Mouse (Mus musculus) adrenal gland, postnatal 10 days (tissue): ENCODE data around the gene Foxp3. TPM values are rescaled to one million over a fixed set of nuclear protein-coding genes. Genes with fewer than 3 reads are reported as not detected.

Experiments used
- DNase-seq: peaks from one replicate; pipeline ENCODE4 v3.0.0; 2021; ENCODE audit warnings: mixed read lengths
- total RNA-seq, 2 experiments: library from RNA; stranded (reverse); gene quantifications; 2 replicates each; pipeline ENCODE4 v1.2.3; 2021

The Foxp3 gene
- total RNA-seq, 2 experiments from 2014 or later = 0.30 to 0.45 TPM

DNA sequence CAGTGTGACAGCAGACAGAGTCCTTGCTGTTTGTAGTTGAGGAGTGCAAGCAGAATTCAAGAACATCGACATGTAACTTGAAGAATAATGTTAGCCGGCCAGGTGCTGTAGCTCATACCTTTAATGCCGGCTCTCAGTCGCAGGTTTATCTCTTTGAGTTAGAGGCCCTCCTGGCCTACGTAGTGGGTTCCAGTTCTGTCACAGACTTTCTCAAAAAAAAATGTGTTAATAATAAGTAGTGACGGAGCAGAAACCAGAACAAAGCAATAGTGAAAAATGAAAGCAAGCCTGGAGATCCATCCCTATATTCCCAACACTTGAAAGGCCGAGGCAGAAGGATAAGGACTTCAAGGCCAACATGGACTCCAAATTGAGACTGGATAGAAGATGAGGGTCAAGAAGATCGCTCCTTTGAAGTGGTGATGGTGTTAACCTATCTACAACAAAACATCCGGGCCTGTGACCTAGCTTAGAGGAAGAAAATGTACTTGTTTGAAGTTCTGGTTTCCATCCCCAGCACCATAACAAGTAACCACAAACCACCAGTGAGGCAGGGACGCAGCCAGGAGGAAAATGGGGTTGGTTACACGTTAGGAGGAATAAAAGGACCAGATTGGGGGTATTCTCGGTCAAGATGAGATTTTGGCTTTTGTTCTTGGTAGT lies 44.6 kb downstream of the Foxp3 start:
- DNase-seq = no peak

DNA sequence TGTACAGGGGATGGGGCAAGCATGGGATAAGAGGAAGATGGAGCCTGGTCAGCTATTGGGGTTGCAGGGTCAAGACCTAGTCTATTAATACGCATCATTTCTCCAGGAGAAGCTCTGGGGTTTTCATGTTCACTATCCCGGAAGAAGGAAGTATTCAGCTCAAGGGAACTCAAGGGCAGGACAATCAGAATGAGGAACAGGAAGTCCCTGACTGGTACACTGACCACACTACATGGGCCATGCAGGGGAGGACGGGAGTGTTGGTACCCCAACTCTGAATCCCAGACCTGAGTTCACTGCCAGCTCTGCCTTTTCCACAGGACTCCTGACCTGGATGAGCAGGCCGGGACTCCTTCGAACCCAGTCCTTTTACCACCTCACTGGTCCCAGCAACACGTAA lies 59.1 kb downstream of the Foxp3 start:
- no peak for DNase-seq

DNA sequence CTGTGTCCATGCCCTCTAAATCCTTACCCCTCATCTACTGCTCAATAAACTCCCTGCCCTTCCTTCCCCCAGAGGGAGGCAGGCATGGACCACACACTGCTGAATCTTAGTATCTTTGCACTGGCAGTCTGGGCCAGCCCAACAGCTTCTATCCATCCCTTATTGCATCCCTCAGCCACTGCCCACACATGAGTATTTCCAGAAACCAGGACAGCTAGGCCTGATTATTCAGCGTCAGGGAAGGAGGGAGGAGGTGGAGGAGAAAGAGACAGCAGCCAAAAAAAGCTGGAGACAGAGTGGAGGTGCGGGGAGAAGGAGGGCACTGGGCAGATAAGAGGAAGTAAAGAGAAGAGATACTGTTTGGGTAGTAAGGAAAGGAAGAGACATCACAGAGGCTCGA lies 61.7 kb downstream of the Foxp3 start:
- DNase-seq = no peak

DNA sequence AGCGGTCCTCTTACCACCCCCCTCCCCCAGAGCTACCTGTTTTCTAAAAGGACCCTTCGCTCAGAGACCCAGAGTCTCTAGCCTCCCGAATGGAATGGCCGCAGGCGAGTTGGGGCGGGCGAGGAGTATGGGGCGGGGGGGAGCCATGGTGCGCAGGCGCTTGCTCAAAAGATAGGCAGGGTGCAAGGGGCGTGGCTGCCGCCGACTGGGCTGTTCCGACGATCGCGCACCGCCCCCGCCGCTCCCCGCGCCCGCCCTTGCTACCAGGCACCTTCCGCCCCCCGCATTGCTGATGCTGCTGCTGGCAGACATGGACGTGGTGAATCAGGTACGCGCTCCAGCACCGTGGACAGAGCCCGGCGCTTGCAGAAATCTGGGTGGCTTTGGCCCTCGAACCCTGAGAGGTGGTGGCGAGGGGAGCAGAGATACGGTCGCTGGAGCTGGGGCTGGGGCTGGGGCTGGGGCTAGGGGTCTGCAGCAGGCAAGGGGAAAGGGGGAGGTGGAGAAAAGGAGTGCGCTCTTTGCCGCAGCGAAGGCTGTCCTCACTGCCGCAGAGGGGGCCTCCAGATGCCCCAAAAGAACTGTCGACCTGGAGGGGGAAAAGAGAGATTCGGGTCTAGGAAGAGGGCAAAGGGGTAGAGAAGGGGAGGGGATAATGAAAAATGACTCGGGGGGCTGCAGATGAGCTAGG lies 65.1 kb downstream of the Foxp3 start, which contains the start of gene Syp:
Gene Syp (plus strand): TSS at position 71 of the 691 bp plus-strand sequence.
- peak; percentile 90 for DNase-seq

DNA sequence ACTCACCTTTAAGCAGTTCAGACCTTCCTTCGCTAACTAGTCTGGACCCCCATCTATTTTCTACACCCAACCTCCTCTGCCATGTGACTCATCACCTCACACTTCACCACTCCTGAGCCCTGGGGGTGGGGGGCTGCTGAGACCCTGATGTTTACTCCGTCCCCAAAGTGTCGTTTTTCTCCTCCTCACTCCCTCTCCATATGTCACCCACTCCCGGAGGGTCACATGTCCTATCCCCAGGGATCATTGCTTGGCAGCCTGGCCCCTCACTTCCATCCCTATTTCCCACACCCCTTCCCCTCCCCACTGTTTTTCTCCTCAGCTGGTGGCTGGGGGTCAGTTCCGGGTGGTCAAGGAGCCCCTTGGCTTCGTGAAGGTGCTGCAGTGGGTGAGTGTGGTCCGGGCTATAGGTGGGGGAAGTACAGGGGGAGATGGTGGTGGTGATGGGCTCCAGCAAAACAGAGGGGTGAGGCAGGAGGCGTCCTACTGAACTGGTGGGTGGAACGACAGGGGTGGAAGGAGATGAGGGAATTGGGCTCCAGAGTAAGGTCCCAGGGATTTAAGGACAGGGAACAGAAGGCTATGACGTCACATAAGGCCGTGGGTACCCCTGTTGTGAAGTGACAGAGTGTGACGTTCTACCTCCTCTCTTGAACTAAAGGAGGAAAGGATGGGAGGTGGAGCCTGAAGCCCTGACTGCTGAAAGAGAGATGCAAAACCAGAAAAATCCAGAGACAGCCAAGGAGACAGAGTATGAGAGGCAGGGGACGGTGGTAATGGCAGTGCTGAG lies 66.3 kb downstream of the Foxp3 start:
- no peak for DNase-seq

DNA sequence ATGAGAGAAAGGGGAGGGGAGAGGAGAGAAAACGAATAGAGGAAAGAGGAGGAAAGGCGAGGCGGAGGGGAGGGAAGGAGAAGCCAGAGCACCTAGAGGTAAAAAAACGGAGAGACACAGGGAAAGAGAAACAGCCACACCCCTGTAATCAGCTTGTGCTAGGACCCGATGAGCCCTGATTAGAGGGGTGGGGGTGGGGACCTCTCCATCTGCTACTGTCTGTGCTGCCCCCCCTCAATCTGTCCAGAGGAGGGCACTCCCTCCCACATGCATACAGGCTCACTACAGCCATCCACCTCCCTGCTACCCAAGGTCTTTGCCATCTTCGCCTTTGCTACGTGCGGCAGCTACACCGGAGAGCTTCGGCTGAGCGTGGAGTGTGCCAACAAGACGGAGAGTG lies 67.3 kb downstream of the Foxp3 start:
- DNase-seq = no peak

Other genes with a start within 250 kb of the Foxp3 start
- 10 to 100 TPM; 14.9 to 16.5 TPM for gene Usp27x, start 197.8 kb upstream of the Foxp3 start, total RNA-seq
- 1 to 10 TPM; 3.2 to 3.5 TPM for gene Ppp1r3f, start 639 bp downstream of the Foxp3 start, total RNA-seq
- gene Ccdc22, start 31.9 kb downstream of the Foxp3 start, total RNA-seq = 10 to 100 TPM; 17.8 to 20.1 TPM
- not detected for gene Cacna1f, start 33.4 kb downstream of the Foxp3 start, total RNA-seq
- 10 to 100 TPM; 44.4 to 58.6 TPM for gene Syp, start 64.8 kb downstream of the Foxp3 start, total RNA-seq
- 10 to 100 TPM in 1 of 2 experiments, 1 to 10 TPM in 1; 9.2 to 18.0 TPM for gene Prickle3, start 83.6 kb downstream of the Foxp3 start, total RNA-seq
- gene Plp2, start 97.7 kb downstream of the Foxp3 start, total RNA-seq = 10 to 100 TPM; 71.5 to 72.6 TPM
- 1 to 10 TPM; 5.3 to 5.8 TPM for gene Magix, start 107.6 kb downstream of the Foxp3 start, total RNA-seq
- gene Gpkow, start 123.5 kb downstream of the Foxp3 start, total RNA-seq = 10 to 100 TPM; 38.0 to 40.1 TPM
- gene Wdr45, start 140.7 kb downstream of the Foxp3 start, total RNA-seq = 10 to 100 TPM; 57.2 to 57.5 TPM
- not detected for gene Gm45208, start 148.6 kb downstream of the Foxp3 start, total RNA-seq
- gene Praf2, start 154.8 kb downstream of the Foxp3 start, total RNA-seq = 10 to 100 TPM; 12.3 to 13.9 TPM
- 1 to 10 TPM; 5.2 to 6.9 TPM for gene Ccdc120, start 177.3 kb downstream of the Foxp3 start, total RNA-seq
- 10 to 100 TPM; 35.7 to 39.3 TPM for gene Tfe3, start 188.9 kb downstream of the Foxp3 start, total RNA-seq
- gene Gripap1, start 216.1 kb downstream of the Foxp3 start, total RNA-seq = 10 to 100 TPM; 34.2 to 48.2 TPM
- gene Kcnd1, start 248.6 kb downstream of the Foxp3 start, total RNA-seq = 1 to 10 TPM; 1.2 to 2.1 TPM